Mouse (Mus musculus) forebrain, embryonic 16.5 days (tissue): ENCODE results near the gene Erg. TPM values are rescaled to one million over a fixed set of nuclear protein-coding genes. Genes with fewer than 3 reads are reported as not detected.

ENCODE experiments used
- ATAC-seq: fragments of 200-750 bp; cut with Nextera tagmentation; 2 replicates; pipeline ENCODE4 v1.8.0; 2017; ENCODE audit warnings: mild to moderate bottlenecking, moderate library complexity
- H3K27ac ChIP-seq: fragments of 300-500 bp; sonication (generic); 2 replicates; pipeline ENCODE4 v1.5.1; 2014; ENCODE audit warnings: low read length, control low read depth
- H3K27me3 ChIP-seq: fragments of 300-500 bp; sonication (generic); replicated peaks from 2 replicates; pipeline ENCODE4 v1.6.1; 2014; ENCODE audit warnings: low read length; ENCODE audit not compliant: control insufficient read depth, insufficient read depth
- H3K36me3 ChIP-seq: fragments of 300-500 bp; sonication (generic); 2 replicates; pipeline ENCODE4 v1.6.1; 2014; ENCODE audit not compliant: control insufficient read depth, insufficient read depth
- H3K4me1 ChIP-seq: fragments of 300-500 bp; sonication (generic); replicated peaks from 2 replicates; pipeline ENCODE4 v1.6.1; 2014; ENCODE audit warnings: low read length; ENCODE audit not compliant: control insufficient read depth, insufficient read depth
- H3K4me2 ChIP-seq: fragments of 300-500 bp; sonication (generic); 2 replicates; pipeline ENCODE4 v1.6.1; 2014; ENCODE audit warnings: mild to moderate bottlenecking, low read length, control low read depth
- H3K4me3 ChIP-seq: fragments of 300-500 bp; sonication (generic); replicated peaks from 2 replicates; pipeline ENCODE4 v1.5.1; 2014; ENCODE audit warnings: mild to moderate bottlenecking, low read length, control low read depth
- H3K9ac ChIP-seq: fragments of 300-500 bp; sonication (generic); replicated peaks from 2 replicates; pipeline ENCODE4 v1.6.1; 2014; ENCODE audit warnings: low read depth, low read length, control low read depth
- H3K9me3 ChIP-seq: fragments of 300-500 bp; sonication (generic); 2 replicates; pipeline ENCODE4 v1.6.1; 2016; ENCODE audit warnings: low read length; ENCODE audit not compliant: control insufficient read depth
- WGBS: fragments of 180-500 bp; shearing (Covaris S2); extraction: QIAGEN DNeasy Blood & Tissue Kit; methylation state at CpG from one replicate; pipeline ENCODE4 v1.1.7; 2014; 5-methylcytosine and 5-hydroxymethylcytosine counted together
- polyA plus RNA-seq: library from polyadenylated mRNA; unstranded; fragments of >200 nt; fragmentation: Nextera tagmentation; extraction: Ambion mirVana; gene quantifications from 2 replicates; pipeline ENCODE4 v1.2.1, GENCODE M21; 2015

Erg gene
- polyA plus RNA-seq, 1 experiment from 2014 or later: 1.9 TPM

DNA sequence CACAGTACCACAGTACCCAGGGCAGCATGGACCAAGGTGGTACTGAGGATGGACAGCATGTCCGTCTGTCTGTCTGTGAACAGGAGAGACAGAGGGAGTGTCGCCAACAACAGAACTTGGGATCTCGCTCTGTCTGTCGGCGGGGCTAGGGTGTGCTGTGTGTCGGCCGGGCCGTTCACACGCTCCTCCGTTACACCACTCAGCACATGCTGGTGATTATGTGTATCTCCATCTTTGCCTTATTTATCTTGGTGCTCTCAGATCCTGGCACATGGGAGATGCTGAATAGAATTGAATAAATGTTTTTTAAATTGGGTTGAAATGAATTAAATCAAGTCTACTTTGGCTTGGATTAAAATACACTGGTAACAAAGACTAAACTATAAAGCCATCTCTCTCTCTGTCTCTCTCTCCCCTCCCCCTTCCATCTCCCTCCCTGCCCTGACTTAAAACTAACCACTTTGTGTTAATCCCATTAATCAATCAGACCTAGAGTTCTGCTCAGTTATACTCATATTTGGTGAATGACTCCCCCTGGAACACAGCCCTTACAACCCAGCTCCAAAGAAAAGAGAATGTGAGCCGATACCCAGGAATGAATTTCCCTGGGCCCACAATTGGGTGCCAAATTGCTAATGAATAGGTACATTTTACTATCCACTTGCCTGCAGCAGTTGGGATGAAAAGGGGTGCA lies 10.6 kb upstream of the Erg start:
- H3K4me2 ChIP-seq: peak overlapping the region; percentile 35
- peak overlapping the region; percentile 82 for H3K27ac ChIP-seq
- H3K36me3 ChIP-seq: no peaks in the 10 kb centered on the region
- peaks cover 25% of the 10 kb centered on the region for H3K4me1 ChIP-seq
- no peaks in the 10 kb centered on the region for H3K27me3 ChIP-seq
- peak; percentile 88 for ATAC-seq
- 43% methylated on average over 11 of the region's 11 CpGs for WGBS
- H3K9me3 ChIP-seq: no peaks in the 10 kb centered on the region
- no peak overlapping the region for H3K4me3 ChIP-seq
- peak overlapping the region; percentile 17; the same call in 1 of the 2 replicates for H3K9ac ChIP-seq

DNA sequence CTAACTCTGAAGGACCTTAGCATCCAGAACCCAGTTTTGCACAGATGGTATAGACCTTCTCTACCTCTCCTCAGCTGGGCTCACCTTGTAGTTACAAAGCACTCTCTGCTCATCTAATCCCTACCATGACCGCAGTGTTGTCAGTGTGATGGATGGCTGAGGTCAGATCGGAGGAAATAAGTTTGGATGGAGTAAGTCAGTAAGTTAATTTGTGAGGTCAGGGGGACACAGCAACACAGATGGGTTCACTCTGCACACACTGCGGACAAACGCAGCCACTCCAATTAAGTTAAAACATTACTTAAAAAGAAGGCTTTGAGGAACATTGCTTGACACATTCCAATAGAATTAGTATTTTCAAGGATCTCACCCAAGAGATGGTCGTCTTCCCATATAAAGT lies 2.5 kb upstream of the Erg start:
- Histone ChIP-seq H3K27ac (no peak overlapping the region), H3K4me2 (no peak overlapping the region), H3K9me3 (no peaks in the 10 kb centered on the region), H3K27me3 (peaks cover 18% of the 10 kb centered on the region), H3K4me3 (no peak overlapping the region), H3K36me3 (no peaks in the 10 kb centered on the region), H3K9ac (no peak overlapping the region), H3K4me1 (peaks cover 17% of the 10 kb centered on the region)
- WGBS: 75% methylated on average over 5 of the region's 5 CpGs
- no peak for ATAC-seq

DNA sequence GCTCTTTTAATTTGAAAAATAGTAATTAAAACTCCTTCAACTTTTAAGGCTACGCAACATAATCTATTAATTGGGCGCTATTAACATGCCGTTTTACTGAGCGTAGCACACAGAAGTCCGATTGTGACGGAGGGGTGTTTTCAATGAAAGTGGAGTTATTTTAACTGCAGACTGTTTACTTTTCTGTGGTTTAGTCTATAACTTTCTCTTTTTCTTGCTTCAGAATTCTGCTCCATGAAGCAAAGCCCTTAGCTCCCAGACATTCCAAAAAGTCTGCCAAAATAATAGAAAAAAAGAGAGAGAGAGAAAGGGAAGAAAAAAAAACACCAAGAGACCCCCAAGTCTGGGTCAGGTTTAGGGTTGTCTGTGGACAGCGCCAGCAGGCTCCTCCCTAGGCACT lies 333 bp upstream of the Erg start:
- H3K27me3 ChIP-seq: peaks cover 24% of the 10 kb centered on the region
- peak overlapping the region; percentile 56; the same call in 1 of the 2 replicates for H3K4me2 ChIP-seq
- no peak for ATAC-seq
- peaks cover 17% of the 10 kb centered on the region for H3K4me1 ChIP-seq
- H3K4me3 ChIP-seq: no peak overlapping the region
- H3K9ac ChIP-seq: no peak overlapping the region
- H3K36me3 ChIP-seq: no peaks in the 10 kb centered on the region
- no peak overlapping the region for H3K27ac ChIP-seq
- WGBS: 6% methylated on average over 7 of the region's 7 CpGs
- H3K9me3 ChIP-seq: no peaks in the 10 kb centered on the region

DNA sequence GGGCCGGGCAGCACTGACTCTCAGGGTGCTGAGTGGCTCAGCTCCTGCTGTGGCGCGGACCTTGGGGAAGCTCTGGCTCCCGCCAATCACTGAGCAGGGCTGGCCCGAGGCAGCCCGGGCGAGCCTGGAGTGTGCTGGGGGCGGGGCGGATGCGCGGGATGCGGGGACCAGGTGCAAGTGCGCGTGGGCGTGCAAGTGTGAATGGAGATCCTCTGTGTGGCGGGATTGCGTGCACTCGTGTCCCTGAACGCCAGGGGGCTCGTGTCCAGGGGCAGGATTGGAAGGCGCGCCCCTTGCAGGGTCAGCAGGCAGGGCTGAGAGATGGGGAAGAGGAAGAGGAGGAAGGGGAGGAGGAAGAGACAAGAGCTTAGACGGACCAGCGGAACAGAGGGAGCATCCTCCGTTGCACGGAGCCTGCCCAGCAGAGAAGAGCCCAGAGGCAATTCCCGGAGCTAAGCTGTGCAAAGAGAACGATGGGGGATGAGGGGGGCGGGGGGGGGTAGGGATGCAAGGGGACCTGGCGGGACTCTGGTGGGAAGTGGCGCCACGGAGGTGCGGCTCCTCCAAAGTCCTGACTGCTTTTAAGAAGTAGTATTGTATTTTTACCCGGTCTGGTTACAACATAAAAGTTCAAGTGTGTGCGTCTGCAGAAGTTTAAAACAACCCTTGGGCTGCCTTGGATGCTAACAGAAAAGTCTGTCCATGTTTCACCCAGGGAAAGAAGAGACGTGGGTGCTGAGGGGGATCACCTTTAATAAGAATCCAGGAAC lies 667 bp downstream of the Erg start:
- peak; percentile 94 for ATAC-seq
- Histone ChIP-seq H3K27ac (no peak overlapping the region), H3K4me2 (peak overlapping the region; percentile 56), H3K36me3 (no peaks in the 10 kb centered on the region), H3K9ac (peak overlapping the region; percentile 49), H3K4me1 (peaks cover 17% of the 10 kb centered on the region), H3K4me3 (peak overlapping the region; percentile 48), H3K9me3 (no peaks in the 10 kb centered on the region), H3K27me3 (peaks cover 24% of the 10 kb centered on the region)
- WGBS: under 1% methylated on average over 36 of the region's 36 CpGs

DNA sequence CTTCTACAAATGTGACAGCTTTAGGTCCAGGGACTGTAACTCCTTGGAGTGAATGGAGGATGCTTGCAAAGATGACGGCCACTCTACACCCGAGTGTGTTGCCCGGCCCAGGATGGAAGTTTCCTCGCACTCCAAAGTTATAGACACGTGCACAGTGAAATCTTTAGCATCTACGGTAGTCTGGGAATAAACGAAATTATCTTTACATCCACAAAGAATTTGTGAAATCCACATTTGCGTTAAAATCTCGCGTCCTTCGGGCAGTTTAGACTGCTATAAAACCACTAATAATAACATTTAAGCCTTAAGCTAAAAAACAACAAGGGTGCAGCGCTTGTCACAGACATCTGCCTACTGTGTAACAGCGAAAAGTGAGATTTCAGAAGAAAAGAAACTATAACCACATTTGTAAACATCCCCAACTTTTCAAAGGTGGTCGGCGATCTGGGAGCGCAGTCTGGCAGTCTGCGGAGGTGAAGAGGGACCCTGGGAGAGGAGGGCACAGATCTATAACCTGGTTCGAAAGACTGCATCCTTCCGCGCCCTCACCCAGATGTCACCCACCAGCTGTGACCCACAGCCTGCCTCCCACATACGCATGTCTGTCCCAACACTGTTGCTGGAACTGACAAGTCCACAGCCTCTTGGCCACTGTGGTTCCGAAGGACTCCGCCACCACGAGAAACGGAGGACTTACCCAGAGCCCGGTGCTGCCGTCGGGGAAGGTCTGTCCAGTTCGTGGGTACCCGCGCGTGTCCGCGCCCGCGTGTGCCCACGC lies 1.5 kb downstream of the Erg start:
- peak overlapping the region; percentile 49 for H3K9ac ChIP-seq
- no peak for ATAC-seq
- no peaks in the 10 kb centered on the region for H3K36me3 ChIP-seq
- peaks cover 17% of the 10 kb centered on the region for H3K4me1 ChIP-seq
- peak overlapping the region; percentile 56 for H3K4me2 ChIP-seq
- no peak overlapping the region for H3K27ac ChIP-seq
- no peaks in the 10 kb centered on the region for H3K9me3 ChIP-seq
- whole genome bisulfite sequencing: 14% methylated on average over 37 of the region's 37 CpGs
- H3K27me3 ChIP-seq: peaks cover 24% of the 10 kb centered on the region
- H3K4me3 ChIP-seq: peak overlapping the region; percentile 48

DNA sequence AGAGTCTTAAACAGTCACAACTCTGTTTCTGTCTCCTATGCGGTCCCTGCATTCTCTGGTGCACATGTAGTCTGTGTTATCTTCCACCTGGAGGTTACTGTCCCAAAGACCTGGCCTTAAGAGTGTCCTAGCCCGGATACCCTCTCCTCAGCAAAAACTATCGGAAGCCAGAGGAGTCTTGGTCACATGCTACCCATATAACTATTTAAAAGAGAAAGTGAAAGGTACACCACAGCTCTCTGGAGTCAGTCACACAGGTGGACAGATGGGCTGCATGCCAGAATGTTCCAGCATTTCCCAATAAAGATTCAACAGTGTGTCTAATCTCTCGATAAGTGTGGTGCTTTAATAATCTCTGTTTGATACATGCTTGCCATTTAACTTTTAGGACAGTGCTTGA lies 7.1 kb downstream of the Erg start:
- Histone ChIP-seq H3K9me3 (no peaks in the 10 kb centered on the region), H3K4me3 (no peak overlapping the region), H3K9ac (no peak overlapping the region), H3K4me2 (no peak overlapping the region), H3K36me3 (no peaks in the 10 kb centered on the region), H3K27ac (no peak overlapping the region), H3K27me3 (peaks cover 6% of the 10 kb centered on the region), H3K4me1 (no peaks in the 10 kb centered on the region)
- WGBS: 93% methylated on average over 4 of the region's 4 CpGs
- no peak for ATAC-seq

DNA sequence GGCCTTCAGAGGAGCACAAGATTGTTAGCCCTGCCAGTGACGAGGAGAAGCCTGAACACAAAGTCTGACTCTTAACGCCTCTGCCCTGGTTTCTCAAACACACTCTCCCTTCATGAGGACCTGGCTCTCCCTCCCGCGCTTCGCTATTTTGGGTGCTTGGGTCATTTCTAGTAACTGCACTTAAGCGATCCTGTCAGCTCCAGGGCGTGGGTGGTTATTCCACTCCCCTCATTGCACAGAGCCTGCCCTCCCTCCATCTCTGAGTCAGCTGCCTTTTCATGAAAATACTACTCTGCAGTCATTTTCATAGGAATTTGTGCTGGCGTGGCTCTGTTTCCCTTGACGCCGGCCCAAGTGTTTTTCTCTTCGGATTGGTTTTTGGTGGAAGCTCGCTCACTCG lies 13.2 kb downstream of the Erg start:
- no peaks in the 10 kb centered on the region for H3K4me1 ChIP-seq
- ATAC-seq: no peak
- no peak overlapping the region for H3K4me2 ChIP-seq
- no peak overlapping the region for H3K27ac ChIP-seq
- H3K9me3 ChIP-seq: no peaks in the 10 kb centered on the region
- H3K4me3 ChIP-seq: no peak overlapping the region
- H3K27me3 ChIP-seq: no peaks in the 10 kb centered on the region
- no peak overlapping the region for H3K9ac ChIP-seq
- WGBS: 80% methylated on average over 13 of the region's 13 CpGs
- H3K36me3 ChIP-seq: no peaks in the 10 kb centered on the region

DNA sequence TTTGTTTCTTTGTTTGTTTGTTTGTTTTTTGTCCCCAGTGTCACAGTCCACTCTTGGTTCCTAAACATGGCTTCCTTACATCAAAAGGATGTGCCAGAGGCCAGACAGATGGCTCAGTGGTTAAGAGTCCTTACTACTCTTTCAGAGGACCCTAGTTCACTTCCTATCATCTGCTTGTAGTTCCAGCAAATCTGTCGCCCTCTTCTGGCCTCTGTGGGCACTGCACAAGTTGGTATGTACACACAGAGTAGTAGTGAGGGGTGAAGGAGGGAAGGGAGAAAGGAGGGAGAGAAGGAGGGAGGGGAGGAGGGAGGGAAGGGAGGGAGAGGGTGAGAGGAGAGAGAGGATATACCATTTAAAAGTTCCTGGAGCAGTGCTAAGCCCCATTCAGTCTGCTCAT lies 15.8 kb downstream of the Erg start:
- Histone ChIP-seq H3K9ac (no peak overlapping the region), H3K27me3 (no peaks in the 10 kb centered on the region), H3K4me2 (no peak overlapping the region), H3K4me1 (no peaks in the 10 kb centered on the region), H3K4me3 (no peak overlapping the region), H3K9me3 (no peaks in the 10 kb centered on the region), H3K27ac (no peak overlapping the region), H3K36me3 (no peaks in the 10 kb centered on the region)
- WGBS: 16% methylated on average over 1 of the region's 1 CpGs
- no peak for ATAC-seq

DNA sequence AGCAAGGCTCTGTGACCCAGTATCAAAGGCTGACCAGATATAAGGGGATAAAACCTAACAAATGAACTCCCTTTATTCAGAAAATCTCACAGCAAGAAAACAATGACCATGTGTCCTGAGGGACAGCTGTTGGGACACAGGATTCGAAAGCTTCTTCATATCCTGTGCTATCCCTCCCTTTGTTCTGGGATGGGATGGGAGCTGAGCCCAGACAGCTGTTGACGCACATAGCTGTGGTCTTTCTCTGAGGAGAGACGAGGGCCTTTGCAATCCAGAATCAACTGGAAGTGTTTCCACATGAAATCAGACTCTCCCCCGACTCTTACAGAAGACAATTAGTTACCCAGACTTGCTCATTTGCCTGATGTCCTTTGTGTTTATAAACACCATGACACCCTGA lies 29.6 kb downstream of the Erg start:
- Histone ChIP-seq H3K27ac (no peak overlapping the region), H3K4me3 (no peak overlapping the region), H3K9ac (no peak overlapping the region), H3K4me1 (no peaks in the 10 kb centered on the region), H3K9me3 (no peaks in the 10 kb centered on the region), H3K4me2 (no peak overlapping the region), H3K36me3 (no peaks in the 10 kb centered on the region), H3K27me3 (no peaks in the 10 kb centered on the region)
- no peak for ATAC-seq
- WGBS: 66% methylated on average over 4 of the region's 4 CpGs
